Mouse (Mus musculus): ENCODE measurements around the gene Cacna1b. TPM values are rescaled to one million over a fixed set of nuclear protein-coding genes. Genes with fewer than 3 reads are reported as not detected.

Cacna1b gene
- polyA plus RNA-seq, 1 experiment from 2014 or later: 0.97 TPM

GRCm38 (mm10) chr2:24733157-24733556 is 29.8 kb downstream of the Cacna1b start:
- 48% methylated on average over 4 of the region's 4 CpGs for WGBS

GRCm38 (mm10) chr2:24725865-24726264 is 37.1 kb downstream of the Cacna1b start:
- WGBS: 83% methylated on average over 4 of the region's 4 CpGs
- Histone ChIP-seq H3K27me3 (replicated peaks; ENCODE audit: control insufficient read depth, insufficient read depth, low read length) (no peaks in the 10 kb centered on the region), H3K9me3 (ENCODE audit: control insufficient read depth, low read length) (no peaks in the 10 kb centered on the region), H3K4me3 (ENCODE audit: low read length) (no peak overlapping the region), H3K27ac (ENCODE audit: low read length) (no peak overlapping the region), H3K4me1 (ENCODE audit: control insufficient read depth, insufficient read depth, low read length) (no peaks in the 10 kb centered on the region), H3K9ac (ENCODE audit: low read depth, low read length) (no peak overlapping the region), H3K36me3 (ENCODE audit: control insufficient read depth, insufficient read depth, low read length) (no peaks in the 10 kb centered on the region), H3K4me2 (ENCODE audit: low read depth, low read length) (no peak overlapping the region)
- ATAC-seq: no peak

More at GRCm38 (mm10) chr2:24733157-24733556, 29.8 kb downstream of the Cacna1b start:
- Histone ChIP-seq H3K27me3 (replicated peaks; ENCODE audit: control insufficient read depth, insufficient read depth, low read length) (no peaks in the 10 kb centered on the region), H3K4me3 (ENCODE audit: low read length) (no peak overlapping the region), H3K4me1 (ENCODE audit: control insufficient read depth, insufficient read depth, low read length) (no peaks in the 10 kb centered on the region), H3K9me3 (ENCODE audit: control insufficient read depth, low read length) (no peaks in the 10 kb centered on the region), H3K9ac (ENCODE audit: low read depth, low read length) (no peak overlapping the region), H3K4me2 (ENCODE audit: low read depth, low read length) (no peak overlapping the region), H3K36me3 (ENCODE audit: control insufficient read depth, insufficient read depth, low read length) (no peaks in the 10 kb centered on the region), H3K27ac (ENCODE audit: low read length) (no peak overlapping the region)
- ATAC-seq: no peak

- ATAC-seq: peak; percentile 83
- no peaks in the 10 kb centered on the region for H3K36me3 ChIP-seq (ENCODE audit: control insufficient read depth, insufficient read depth, low read length)
- no peaks in the 10 kb centered on the region for H3K4me1 ChIP-seq (ENCODE audit: control insufficient read depth, insufficient read depth, low read length)
- no peak overlapping the region for H3K4me3 ChIP-seq (ENCODE audit: low read length)
- 89% methylated on average over 14 of the region's 14 CpGs for WGBS
- H3K27ac ChIP-seq (ENCODE audit: low read length): no peak overlapping the region
- H3K27me3 ChIP-seq (replicated peaks; ENCODE audit: control insufficient read depth, insufficient read depth, low read length): no peaks in the 10 kb centered on the region
- no peaks in the 10 kb centered on the region for H3K9me3 ChIP-seq (ENCODE audit: control insufficient read depth, low read length)
- no peak overlapping the region for H3K9ac ChIP-seq (ENCODE audit: low read depth, low read length)
- no peak overlapping the region for H3K4me2 ChIP-seq (ENCODE audit: low read depth, low read length)
Observed at GRCm38 (mm10) chr2:24719645-24720379, 43.1 kb downstream of the Cacna1b start.

GRCm38 (mm10) chr2:24718906-24719305 is 44.0 kb downstream of the Cacna1b start:
- 82% methylated on average over 4 of the region's 4 CpGs for WGBS
- H3K4me3 ChIP-seq (ENCODE audit: low read length): no peak overlapping the region
- ATAC-seq: no peak
- no peak overlapping the region for H3K27ac ChIP-seq (ENCODE audit: low read length)
- no peak overlapping the region for H3K4me2 ChIP-seq (ENCODE audit: low read depth, low read length)
- no peaks in the 10 kb centered on the region for H3K4me1 ChIP-seq (ENCODE audit: control insufficient read depth, insufficient read depth, low read length)
- H3K9me3 ChIP-seq (ENCODE audit: control insufficient read depth, low read length): no peaks in the 10 kb centered on the region
- H3K36me3 ChIP-seq (ENCODE audit: control insufficient read depth, insufficient read depth, low read length): no peaks in the 10 kb centered on the region
- no peaks in the 10 kb centered on the region for H3K27me3 ChIP-seq (replicated peaks; ENCODE audit: control insufficient read depth, insufficient read depth, low read length)
- no peak overlapping the region for H3K9ac ChIP-seq (ENCODE audit: low read depth, low read length)

GRCm38 (mm10) chr2:24717963-24718362 is 45.0 kb downstream of the Cacna1b start:
- Histone ChIP-seq H3K27me3 (replicated peaks; ENCODE audit: control insufficient read depth, insufficient read depth, low read length) (no peaks in the 10 kb centered on the region), H3K9me3 (ENCODE audit: control insufficient read depth, low read length) (no peaks in the 10 kb centered on the region), H3K4me2 (ENCODE audit: low read depth, low read length) (no peak overlapping the region), H3K4me1 (ENCODE audit: control insufficient read depth, insufficient read depth, low read length) (no peaks in the 10 kb centered on the region), H3K4me3 (ENCODE audit: low read length) (no peak overlapping the region), H3K27ac (ENCODE audit: low read length) (no peak overlapping the region), H3K9ac (ENCODE audit: low read depth, low read length) (no peak overlapping the region), H3K36me3 (ENCODE audit: control insufficient read depth, insufficient read depth, low read length) (no peaks in the 10 kb centered on the region)
- ATAC-seq: no peak
- 79% methylated on average over 7 of the region's 7 CpGs for WGBS

GRCm38 (mm10) chr2:24717461-24717860 is 45.5 kb downstream of the Cacna1b start:
- Histone ChIP-seq H3K27ac (ENCODE audit: low read length) (no peak overlapping the region), H3K4me3 (ENCODE audit: low read length) (no peak overlapping the region), H3K9me3 (ENCODE audit: control insufficient read depth, low read length) (no peaks in the 10 kb centered on the region), H3K9ac (ENCODE audit: low read depth, low read length) (no peak overlapping the region), H3K4me1 (ENCODE audit: control insufficient read depth, insufficient read depth, low read length) (no peaks in the 10 kb centered on the region), H3K4me2 (ENCODE audit: low read depth, low read length) (no peak overlapping the region), H3K36me3 (ENCODE audit: control insufficient read depth, insufficient read depth, low read length) (no peaks in the 10 kb centered on the region), H3K27me3 (replicated peaks; ENCODE audit: control insufficient read depth, insufficient read depth, low read length) (no peaks in the 10 kb centered on the region)
- WGBS: 85% methylated on average over 4 of the region's 4 CpGs
- ATAC-seq: no peak

GRCm38 (mm10) chr2:24705929-24706328 is 57.0 kb downstream of the Cacna1b start:
- no peak overlapping the region for H3K4me2 ChIP-seq (ENCODE audit: low read depth, low read length)
- no peak for ATAC-seq
- H3K27me3 ChIP-seq (replicated peaks; ENCODE audit: control insufficient read depth, insufficient read depth, low read length): no peaks in the 10 kb centered on the region
- H3K9ac ChIP-seq (ENCODE audit: low read depth, low read length): no peak overlapping the region
- no peak overlapping the region for H3K4me3 ChIP-seq (ENCODE audit: low read length)
- H3K9me3 ChIP-seq (ENCODE audit: control insufficient read depth, low read length): no peaks in the 10 kb centered on the region
- WGBS: 75% methylated on average over 10 of the region's 10 CpGs
- H3K4me1 ChIP-seq (ENCODE audit: control insufficient read depth, insufficient read depth, low read length): no peaks in the 10 kb centered on the region
- no peaks in the 10 kb centered on the region for H3K36me3 ChIP-seq (ENCODE audit: control insufficient read depth, insufficient read depth, low read length)
- no peak overlapping the region for H3K27ac ChIP-seq (ENCODE audit: low read length)

- H3K9me3 ChIP-seq (ENCODE audit: control insufficient read depth, low read length): no peaks in the 10 kb centered on the region
- H3K27ac ChIP-seq (ENCODE audit: low read length): no peak overlapping the region
- H3K9ac ChIP-seq (ENCODE audit: low read depth, low read length): no peak overlapping the region
- WGBS: 79% methylated on average over 3 of the region's 3 CpGs
- H3K4me2 ChIP-seq (ENCODE audit: low read depth, low read length): no peak overlapping the region
- no peaks in the 10 kb centered on the region for H3K4me1 ChIP-seq (ENCODE audit: control insufficient read depth, insufficient read depth, low read length)
- no peaks in the 10 kb centered on the region for H3K36me3 ChIP-seq (ENCODE audit: control insufficient read depth, insufficient read depth, low read length)
- no peaks in the 10 kb centered on the region for H3K27me3 ChIP-seq (replicated peaks; ENCODE audit: control insufficient read depth, insufficient read depth, low read length)
- ATAC-seq: no peak
- H3K4me3 ChIP-seq (ENCODE audit: low read length): no peak overlapping the region
Observed at GRCm38 (mm10) chr2:24702208-24702957, 60.6 kb downstream of the Cacna1b start.

GRCm38 (mm10) chr2:24697281-24697980 is 65.5 kb downstream of the Cacna1b start:
- WGBS: 79% methylated on average over 8 of the region's 8 CpGs
- Histone ChIP-seq H3K27me3 (replicated peaks; ENCODE audit: control insufficient read depth, insufficient read depth, low read length) (no peaks in the 10 kb centered on the region), H3K9ac (ENCODE audit: low read depth, low read length) (no peak overlapping the region), H3K4me3 (ENCODE audit: low read length) (no peak overlapping the region), H3K9me3 (ENCODE audit: control insufficient read depth, low read length) (no peaks in the 10 kb centered on the region), H3K4me1 (ENCODE audit: control insufficient read depth, insufficient read depth, low read length) (no peaks in the 10 kb centered on the region), H3K27ac (ENCODE audit: low read length) (no peak overlapping the region), H3K36me3 (ENCODE audit: control insufficient read depth, insufficient read depth, low read length) (no peaks in the 10 kb centered on the region), H3K4me2 (ENCODE audit: low read depth, low read length) (no peak overlapping the region)
- ATAC-seq: no peak

All from intestine, embryonic 16.5 days (tissue).